Mouse (Mus musculus) CD4-positive, CD25-positive, alpha-beta regulatory T cell, adult 4 months (primary cell): Measurements from ENCODE around the gene Ddx19b. TPM values are rescaled to one million over a fixed set of nuclear protein-coding genes. Genes with fewer than 3 reads are reported as not detected.
"Not testable (repeated sequence)": the region's sequence is repeated elsewhere in the genome, so short reads cannot be mapped to it uniquely, and the experiment has no call there.

Source experiments
- ATAC-seq: one replicate; pipeline ENCODE4 v1.8.0; 2017
- polyA plus RNA-seq, 2 experiments: library from polyadenylated mRNA; unstranded; fragments of 100-300 nt; shearing (Covaris generic); gene quantifications; one replicate each; pipeline ENCODE4 v1.2.1; 2017

Gene Ddx19b
- polyA plus RNA-seq, result 10 to 100 TPM in 1 of 2 experiments, 1 to 10 TPM in 1; 5.5 to 12.0 TPM

DNA sequence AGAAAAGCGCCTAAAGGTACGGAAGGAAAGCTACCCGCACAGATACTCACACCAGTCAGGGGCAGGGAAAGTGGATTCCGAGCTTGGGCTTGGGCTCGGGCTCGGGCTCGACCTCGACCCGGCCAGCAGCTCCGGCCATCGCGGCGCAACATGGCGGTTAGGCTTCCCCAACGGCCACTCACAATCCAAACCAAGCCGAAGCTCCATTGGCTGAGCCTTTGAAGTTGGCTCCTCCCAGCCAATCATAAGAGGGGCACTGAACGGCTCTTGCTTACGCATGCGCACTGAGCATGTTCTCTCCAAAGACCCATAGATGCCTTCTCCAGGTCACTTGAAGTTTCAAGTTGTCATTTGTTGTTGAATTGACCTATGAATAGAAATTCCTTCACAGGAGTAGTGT is at the start of gene Ddx19b:
Gene Ddx19b (minus strand): TSS at position 180 of the 400 bp plus-strand sequence.
- no peak for ATAC-seq

DNA sequence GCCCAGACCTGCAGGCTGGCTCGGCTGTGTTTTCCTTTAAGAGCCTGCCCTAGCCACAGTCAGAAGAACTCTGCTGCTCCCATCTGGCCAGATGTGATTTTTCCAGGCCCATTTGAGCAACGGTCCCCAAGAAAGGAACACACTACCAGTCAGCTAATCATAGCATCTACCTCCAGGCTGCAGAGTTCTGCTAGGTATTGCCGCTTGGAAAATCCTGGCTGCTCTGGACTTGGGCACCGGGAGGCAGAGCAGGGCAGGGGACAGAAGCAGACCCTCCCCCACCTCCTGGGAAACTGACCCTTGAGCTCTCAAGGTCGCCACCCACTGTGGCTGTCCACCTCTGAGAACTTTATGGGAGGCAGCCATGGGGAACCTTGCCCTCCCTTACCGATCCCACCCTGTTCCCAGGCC is 48.3 kb upstream of the Ddx19b start:
- no peak for ATAC-seq

GRCm38 (mm10) chr8:111079461-111079860 is 47.9 kb upstream of the Ddx19b start:
- ATAC-seq, result no peak

DNA sequence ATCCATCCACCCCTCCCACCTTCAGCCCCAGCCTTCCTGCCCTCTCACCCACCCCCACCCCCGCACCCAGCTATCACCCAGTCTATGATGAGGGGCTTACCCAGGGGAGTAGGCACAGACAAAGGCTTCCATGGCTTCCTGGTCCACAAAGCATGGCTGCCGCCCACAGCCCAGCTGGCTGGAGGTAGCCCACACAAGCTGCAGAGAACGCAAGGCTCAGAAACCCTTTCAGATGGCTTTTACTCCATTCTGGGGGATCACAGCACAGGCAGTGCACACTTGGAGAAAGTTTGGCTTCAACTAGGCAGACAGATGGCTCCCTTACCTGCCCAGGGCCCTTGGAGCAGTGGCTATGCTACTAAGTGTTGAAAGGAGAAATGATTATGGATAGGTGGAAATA is 44.4 kb upstream of the Ddx19b start:
- no peak for ATAC-seq

GRCm38 (mm10) chr8:111068660-111069059 is 37.1 kb upstream of the Ddx19b start:
- not testable (repeated sequence) for ATAC-seq

DNA sequence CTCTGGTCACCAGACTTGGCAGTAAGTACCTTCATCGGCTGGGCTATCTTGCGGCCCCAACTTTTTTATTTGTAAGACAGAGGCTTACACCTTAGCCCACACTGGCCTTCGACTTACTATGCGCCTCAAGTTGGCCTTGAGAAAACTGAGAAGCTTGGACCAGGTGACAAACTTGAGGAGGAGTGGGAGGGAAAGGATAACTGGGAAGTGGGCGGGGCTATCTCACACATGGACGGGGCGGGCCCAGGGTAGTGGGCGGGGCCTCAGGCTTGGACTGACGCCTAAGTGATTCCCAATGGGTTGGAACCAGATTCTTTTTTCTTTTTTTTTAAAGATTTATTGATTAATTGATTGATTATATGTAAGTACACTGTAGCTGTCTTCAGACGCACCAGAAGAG is 35.9 kb upstream of the Ddx19b start:
- ATAC-seq, result no peak

DNA sequence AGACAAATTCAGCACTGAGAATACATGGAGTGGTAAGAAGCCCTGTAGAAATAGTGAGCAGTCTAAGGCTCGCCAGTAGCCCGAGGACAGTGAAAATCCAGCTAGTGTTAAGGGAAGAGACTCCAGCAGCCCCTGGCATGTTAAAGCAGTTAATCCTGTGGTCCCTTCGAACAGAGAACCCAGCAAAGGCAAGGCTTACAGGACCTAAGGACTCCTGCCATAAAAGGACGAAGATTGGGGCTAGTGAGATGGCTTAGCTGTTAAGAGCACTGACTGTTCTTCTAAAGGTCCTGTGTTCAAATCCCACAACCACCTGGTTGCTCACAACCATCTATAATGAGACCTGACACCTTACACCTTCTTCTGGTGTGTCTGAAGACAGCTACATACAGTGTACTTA is 34.8 kb upstream of the Ddx19b start:
- no peak for ATAC-seq

- ATAC-seq, result no peak
These were observed 31.3 kb upstream of the Ddx19b start for GRCm38 (mm10) chr8:111062893-111063292.

DNA sequence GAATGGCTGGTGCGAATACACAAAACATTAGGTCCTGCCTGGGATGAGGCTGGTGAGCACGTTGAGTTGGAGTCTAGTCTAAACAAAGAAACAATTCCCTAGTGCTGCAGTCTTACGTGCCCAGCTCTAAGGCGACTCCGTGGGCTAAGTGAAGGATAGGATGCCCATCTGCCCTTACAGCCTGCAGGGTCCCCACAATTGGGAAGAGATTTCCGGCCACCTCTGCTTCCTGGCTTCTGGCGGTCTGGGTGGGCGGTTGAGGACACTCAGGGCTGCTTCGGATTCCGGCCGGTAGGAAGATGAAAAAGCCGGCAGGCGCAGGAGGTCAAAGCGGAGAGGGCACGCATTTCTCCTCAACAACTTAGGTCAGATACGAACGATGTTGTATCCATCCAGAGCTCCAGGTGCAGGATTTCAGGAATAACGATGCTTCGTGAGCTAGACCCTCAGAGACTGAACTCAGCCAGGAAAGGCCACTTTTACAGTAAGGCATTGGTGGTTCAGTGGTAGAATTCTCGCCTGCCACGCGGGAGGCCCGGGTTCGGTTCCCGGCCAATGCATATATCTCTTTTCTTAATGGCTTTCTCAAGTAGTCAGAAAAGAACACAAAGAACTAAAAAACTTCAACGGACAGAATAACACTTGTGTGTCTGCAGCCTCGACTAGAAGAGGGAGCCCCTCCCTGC is 30.7 kb upstream of the Ddx19b start:
- ATAC-seq, result peak; percentile 92

DNA sequence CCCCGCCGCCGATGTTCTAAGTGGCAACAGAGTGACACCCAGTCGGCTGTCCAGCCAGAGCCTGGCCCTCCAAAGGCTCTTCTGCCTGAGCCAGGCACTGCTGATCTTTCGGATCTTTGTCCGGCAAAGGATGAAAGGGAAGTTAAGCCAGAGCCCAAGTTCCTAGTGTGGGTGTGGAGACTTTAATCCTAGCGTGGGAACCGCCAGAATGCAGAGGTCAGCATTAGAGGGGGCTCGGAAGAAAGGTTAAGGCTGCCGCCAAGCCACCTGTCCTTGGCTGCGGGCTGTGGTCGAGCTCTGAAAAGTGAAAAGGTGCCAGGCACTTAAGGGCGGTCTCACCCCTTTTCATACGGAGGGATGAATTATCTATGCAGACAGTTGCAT is 30.1 kb upstream of the Ddx19b start:
- ATAC-seq, result no peak

DNA sequence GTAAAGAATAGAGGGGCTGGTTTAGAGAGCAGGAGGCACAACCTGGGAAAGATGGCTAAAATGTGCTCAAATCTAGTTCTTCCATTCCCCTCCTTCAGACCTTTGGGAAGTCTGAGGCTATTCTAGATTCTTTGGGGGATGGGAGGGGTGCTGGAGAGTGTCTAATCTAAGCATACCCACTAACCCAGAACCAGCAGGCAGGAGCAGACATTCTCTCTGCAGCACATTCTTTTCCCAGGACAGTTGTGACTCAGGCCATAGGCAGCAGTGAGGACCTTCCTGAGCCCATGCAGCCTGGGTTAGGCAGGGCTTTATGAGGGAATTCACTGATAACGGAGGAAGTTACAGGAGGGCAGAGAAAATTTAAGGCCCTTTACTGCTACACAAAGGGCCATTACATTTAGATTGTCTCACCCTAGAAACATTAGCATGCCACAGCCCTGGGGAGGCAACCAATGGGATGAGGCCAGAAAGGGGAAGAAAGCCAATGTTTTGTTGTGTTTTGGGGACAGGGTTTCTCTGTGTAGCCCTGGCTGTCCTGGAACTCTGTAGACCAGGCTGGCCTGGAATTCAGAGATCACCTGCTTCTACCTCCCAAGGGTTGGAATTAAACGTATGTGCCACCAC is 27.5 kb upstream of the Ddx19b start:
- ATAC-seq, result no peak

- ATAC-seq, result peak; percentile 55
These were observed 25.2 kb upstream of the Ddx19b start for GRCm38 (mm10) chr8:111056691-111057293.

DNA sequence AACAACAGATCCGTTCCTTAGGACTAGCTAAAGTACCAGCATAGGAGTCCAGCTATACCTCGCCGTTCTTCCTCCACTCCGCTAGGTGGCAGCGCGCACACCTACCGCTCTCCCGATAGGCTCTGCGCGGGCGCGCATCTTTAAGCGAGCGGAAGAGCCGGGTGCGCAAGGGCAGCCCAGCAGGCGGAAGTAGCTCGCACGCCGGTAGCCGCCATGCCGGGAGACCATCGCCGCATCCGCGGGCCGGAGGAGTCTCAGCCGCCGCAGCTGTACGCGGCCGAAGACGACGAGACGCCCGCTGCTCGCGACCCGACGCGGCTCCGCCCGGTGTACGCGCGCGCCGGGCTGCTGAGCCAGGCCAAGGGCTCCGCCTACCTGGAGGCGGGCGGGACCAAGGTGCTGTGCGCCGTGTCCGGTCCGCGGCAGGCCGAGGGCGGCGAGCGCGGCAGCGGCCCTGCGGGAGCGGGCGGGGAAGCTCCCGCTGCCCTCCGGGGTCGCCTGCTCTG is 24.7 kb upstream of the Ddx19b start, which contains the start of gene Exosc6:
Gene Exosc6 (plus strand): TSS at position 182 of the 506 bp plus-strand sequence.
- ATAC-seq, result peak; percentile 98

- ATAC-seq, result peak; percentile 3
These were observed 24.1 kb upstream of the Ddx19b start for GRCm38 (mm10) chr8:111055661-111056060.

- no peak for ATAC-seq
These were observed 23.6 kb upstream of the Ddx19b start for GRCm38 (mm10) chr8:111055031-111055634.

DNA sequence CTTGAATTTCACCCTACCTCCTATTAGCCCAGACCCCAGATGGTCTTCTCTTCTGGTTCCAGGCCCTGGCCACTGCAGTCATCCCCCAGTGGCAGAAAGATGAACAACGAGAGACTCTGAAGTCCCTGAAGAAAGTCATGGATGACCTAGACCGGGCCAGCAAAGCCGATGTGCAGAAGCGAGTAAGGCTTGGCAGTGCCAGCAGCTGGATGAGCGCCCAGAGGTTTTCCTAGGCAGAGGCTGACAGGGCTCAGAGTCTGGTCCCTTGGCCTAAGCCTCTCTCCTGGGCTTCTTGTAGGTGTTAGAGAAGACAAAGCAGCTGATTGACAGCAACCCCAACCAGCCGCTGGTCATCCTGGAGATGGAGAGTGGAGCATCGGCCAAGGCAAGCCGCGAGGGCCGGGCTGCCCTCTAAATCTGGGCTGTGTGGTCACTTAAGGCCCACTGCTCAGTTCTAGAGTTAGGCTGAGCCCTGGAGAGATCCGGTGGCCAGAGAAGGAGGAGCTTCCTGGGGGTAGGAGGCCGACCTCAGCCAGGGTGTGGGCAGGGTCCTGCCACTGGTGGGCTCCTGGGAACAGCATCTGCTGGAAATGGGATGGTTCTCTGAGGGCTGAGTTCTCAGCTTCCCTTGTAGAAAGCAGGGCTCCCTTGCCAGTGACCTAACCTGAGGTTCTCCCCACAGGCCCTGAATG is 22.4 kb upstream of the Ddx19b start:
- ATAC-seq, result no peak

DNA sequence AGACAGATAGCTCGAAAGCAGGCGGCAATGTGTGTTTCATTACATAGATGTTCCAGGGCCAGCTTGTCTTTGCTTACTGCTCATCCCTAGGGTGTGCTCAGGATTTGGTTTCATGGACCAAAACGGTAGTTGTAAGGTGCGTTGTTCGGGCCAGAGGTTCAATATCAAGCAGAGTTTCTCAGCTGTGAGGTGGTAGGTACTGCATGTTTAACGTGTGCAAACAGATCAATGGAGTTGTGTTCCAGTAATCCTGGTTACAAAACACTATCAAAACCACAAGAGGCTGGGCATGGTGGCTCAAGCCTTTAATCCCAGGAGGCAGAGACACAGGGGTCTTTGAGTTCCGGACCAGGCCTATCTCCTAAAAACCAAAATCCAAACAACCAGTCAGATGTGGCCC is 17.6 kb upstream of the Ddx19b start:
- ATAC-seq, result no peak

- no peak for ATAC-seq
These were observed 17.1 kb upstream of the Ddx19b start for GRCm38 (mm10) chr8:111048694-111049093.

GRCm38 (mm10) chr8:111044003-111044734 is 12.6 kb upstream of the Ddx19b start:
- ATAC-seq, result peak; percentile 56

GRCm38 (mm10) chr8:111042546-111042945 is 11.0 kb upstream of the Ddx19b start:
- no peak for ATAC-seq

DNA sequence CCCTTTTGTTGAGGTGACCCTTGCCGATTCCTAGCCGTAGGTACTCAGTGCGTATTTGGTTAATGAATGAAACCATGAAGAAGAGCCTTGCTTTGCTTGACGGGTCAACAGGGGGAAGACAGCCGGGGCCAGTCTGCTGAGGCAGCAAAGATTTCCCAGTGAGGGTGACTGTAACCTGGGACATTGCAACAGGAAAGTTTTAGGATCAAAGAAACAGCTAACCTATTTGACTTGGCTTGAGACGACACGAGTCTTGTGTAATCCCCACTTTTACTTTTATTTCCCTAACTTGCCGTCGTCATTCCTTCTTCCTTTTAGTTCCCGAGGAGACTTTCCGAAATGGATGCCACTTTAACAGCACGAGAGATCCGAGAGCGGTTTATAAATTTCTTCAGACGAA is 5.0 kb upstream of the Ddx19b start:
- ATAC-seq, result no peak

GRCm38 (mm10) chr8:111034276-111034675 is 2.7 kb upstream of the Ddx19b start:
- no peak for ATAC-seq
